Mouse (Mus musculus) forebrain, postnatal 0 days (tissue): ENCODE measurements at regions not wholly inside any gene's neighbourhood (a gene's known extent, or its start where the extent isn't known, plus 50 kb on each side); places are given as distances from the start of the nearest gene placed in this dataset.
"Not testable (repeated sequence)": the region's sequence is repeated elsewhere in the genome, so short reads cannot be mapped to it uniquely, and the experiment has no call there.

Experiments
- ATAC-seq: fragments of 200-750 bp; cut with Nextera tagmentation; 2 replicates; pipeline ENCODE4 v1.8.0; 2017; ENCODE audit warnings: mild to moderate bottlenecking, moderate library complexity
- DNase-seq: peaks from one replicate; pipeline ENCODE4 v3.0.0-alpha.2; 2015
- H3K27ac ChIP-seq: fragments of 300-500 bp; sonication (generic); 2 replicates; pipeline ENCODE4 v1.5.1; 2014; ENCODE audit warnings: low read depth, mild to moderate bottlenecking, antibody characterized with exemption, low read length, moderate library complexity, mixed read lengths
- H3K27me3 ChIP-seq: fragments of 300-500 bp; sonication (generic); 2 replicates; pipeline ENCODE4 v1.6.1; 2014; ENCODE audit warnings: mild to moderate bottlenecking, low read length, mixed read lengths; ENCODE audit not compliant: insufficient read depth
- H3K36me3 ChIP-seq: fragments of 300-500 bp; sonication (generic); 2 replicates; pipeline ENCODE4 v1.6.1; 2014; ENCODE audit warnings: mild to moderate bottlenecking, moderate library complexity; ENCODE audit not compliant: insufficient read depth
- H3K4me1 ChIP-seq: fragments of 300-500 bp; sonication (generic); 2 replicates; pipeline ENCODE4 v1.6.1; 2014; ENCODE audit warnings: antibody characterized with exemption; ENCODE audit not compliant: insufficient read depth
- H3K4me2 ChIP-seq: fragments of 300-500 bp; sonication (generic); 2 replicates; pipeline ENCODE4 v1.6.1; 2014; ENCODE audit warnings: low read depth, mild to moderate bottlenecking, moderate library complexity
- H3K4me3 ChIP-seq: fragments of 300-500 bp; sonication (generic); 2 replicates; pipeline ENCODE4 v1.5.1; 2014; ENCODE audit warnings: low read depth, low read length, mixed read lengths
- H3K9ac ChIP-seq: fragments of 300-500 bp; sonication (generic); 2 replicates; pipeline ENCODE4 v1.6.1; 2014; ENCODE audit warnings: mild to moderate bottlenecking
- H3K9me3 ChIP-seq: fragments of 300-500 bp; sonication (generic); 2 replicates; pipeline ENCODE4 v1.6.1; 2016; ENCODE audit warnings: low read length
- CTCF ChIP-seq: sonication (generic); IDR thresholded peaks from 2 replicates; pipeline ENCODE4 v1.5.1; 2016; ENCODE audit warnings: antibody characterized with exemption, control low read depth, low read depth
- WGBS: fragments of 180-500 bp; shearing (Covaris S2); extraction: QIAGEN DNeasy Blood & Tissue Kit; methylation state at CpG from one replicate; pipeline ENCODE4 v1.1.7; 2014; 5-methylcytosine and 5-hydroxymethylcytosine counted together

GRCm38 (mm10) chr5:59947831-59948568 is 1860.6 kb upstream of the G6pd2 start:
- TF ChIP-seq CTCF = no peak
- H3K27me3 ChIP-seq = no peaks in the 10 kb centered on the region
- H3K4me2 ChIP-seq = no peak overlapping the region
- H3K4me1 ChIP-seq = no peaks in the 10 kb centered on the region
- H3K36me3 ChIP-seq = no peaks in the 10 kb centered on the region
- H3K4me3 ChIP-seq = no peak overlapping the region
- H3K27ac ChIP-seq = no peak overlapping the region
- no peaks in the 10 kb centered on the region for H3K9me3 ChIP-seq
- ATAC-seq (no peak), DNase-seq (no peak)
- 97% methylated on average over 4 of the region's 4 CpGs for WGBS
- H3K9ac ChIP-seq = no peak overlapping the region

DNA sequence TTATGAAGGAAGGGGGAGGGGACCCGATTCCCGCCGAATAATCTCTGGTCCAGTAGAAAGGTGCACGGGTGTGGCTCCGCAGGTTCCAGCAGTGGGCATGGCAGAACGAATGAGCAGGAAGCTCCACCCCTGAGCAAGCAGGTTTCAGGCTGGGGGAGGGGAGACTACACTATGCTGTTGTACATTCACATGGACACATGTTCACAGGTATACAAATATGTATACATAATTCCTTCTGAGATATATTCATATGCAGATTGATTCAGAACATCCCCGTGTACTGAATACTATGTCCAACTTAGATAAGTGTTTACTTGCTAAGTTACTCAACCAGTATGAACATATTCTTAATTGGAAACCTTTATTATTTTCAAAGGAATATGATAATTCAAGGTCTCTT is 1852.4 kb upstream of the G6pd2 start:
- H3K36me3 ChIP-seq, DNase-seq, H3K4me1 ChIP-seq, H3K9me3 ChIP-seq, H3K27ac ChIP-seq, H3K27me3 ChIP-seq, ATAC-seq, H3K4me2 ChIP-seq, H3K4me3 ChIP-seq, H3K9ac ChIP-seq: not testable (repeated sequence)
- 91% methylated on average over 3 of the region's 7 CpGs for WGBS

DNA sequence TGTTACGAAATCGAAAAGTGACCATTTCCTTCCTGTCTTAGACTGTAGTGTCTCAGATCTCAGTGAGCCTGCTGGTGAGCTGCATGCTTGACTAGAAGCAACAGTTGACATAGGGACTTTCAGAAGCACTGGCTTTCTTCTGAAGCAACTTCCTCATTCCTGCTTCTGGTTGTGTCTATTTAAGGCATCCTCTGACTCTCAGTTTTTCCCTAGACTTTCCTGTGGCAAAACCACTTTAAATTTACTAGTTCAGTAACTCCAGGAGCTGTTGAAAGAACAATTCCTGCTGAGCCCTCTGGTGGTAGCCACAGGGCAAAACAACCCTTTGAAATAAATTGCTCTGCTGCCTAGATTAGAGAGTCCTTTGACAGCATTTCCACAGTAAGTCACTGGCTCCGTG is 1811.9 kb upstream of the G6pd2 start:
- no peak overlapping the region for H3K27ac ChIP-seq
- TF ChIP-seq CTCF = peak; percentile 69
- 72% methylated on average over 3 of the region's 3 CpGs for WGBS
- no peak overlapping the region for H3K4me3 ChIP-seq
- no peaks in the 10 kb centered on the region for H3K4me1 ChIP-seq
- no peak for ATAC-seq
- no peak overlapping the region for H3K9ac ChIP-seq
- H3K36me3 ChIP-seq = no peaks in the 10 kb centered on the region
- no peaks in the 10 kb centered on the region for H3K27me3 ChIP-seq
- H3K9me3 ChIP-seq = no peaks in the 10 kb centered on the region
- peak; percentile 50 for DNase-seq
- H3K4me2 ChIP-seq = no peak overlapping the region

- not testable (repeated sequence) for H3K4me1 ChIP-seq, H3K9ac ChIP-seq, DNase-seq, H3K4me2 ChIP-seq, H3K27ac ChIP-seq, H3K4me3 ChIP-seq, H3K9me3 ChIP-seq, H3K27me3 ChIP-seq, H3K36me3 ChIP-seq
- 91% methylated on average over 6 of the region's 7 CpGs for WGBS
- peak; percentile 100 for ATAC-seq
Measured at GRCm38 (mm10) chr5:60042603-60043175, 1765.9 kb upstream of the G6pd2 start.

DNA sequence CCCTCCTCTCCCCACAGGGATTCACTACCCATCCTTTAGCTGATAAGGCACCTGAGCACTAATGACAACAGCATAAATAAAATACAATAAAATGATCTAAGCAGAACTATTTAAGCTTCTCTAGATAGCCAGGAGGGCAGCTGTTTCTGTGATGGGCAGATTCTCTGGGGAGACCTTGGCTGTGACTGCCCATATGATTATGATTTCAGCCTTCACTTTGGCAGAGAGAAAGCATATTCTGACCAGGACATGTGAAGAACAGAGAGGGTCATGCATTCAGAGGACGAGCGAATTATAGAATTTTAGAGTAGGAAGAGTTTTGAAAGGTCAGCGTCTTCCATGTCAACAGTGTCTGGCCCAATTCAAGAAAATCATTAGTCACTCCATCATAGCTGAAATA is 1759.6 kb upstream of the G6pd2 start:
- no peaks in the 10 kb centered on the region for H3K9me3 ChIP-seq
- H3K4me3 ChIP-seq = no peak overlapping the region
- H3K27ac ChIP-seq = no peak overlapping the region
- DNase-seq (no peak), ATAC-seq (no peak)
- no peaks in the 10 kb centered on the region for H3K4me1 ChIP-seq
- TF ChIP-seq CTCF = no peak
- 83% methylated on average over 3 of the region's 3 CpGs for WGBS
- H3K27me3 ChIP-seq = no peaks in the 10 kb centered on the region
- H3K36me3 ChIP-seq = no peaks in the 10 kb centered on the region
- no peak overlapping the region for H3K4me2 ChIP-seq
- no peak overlapping the region for H3K9ac ChIP-seq

DNA sequence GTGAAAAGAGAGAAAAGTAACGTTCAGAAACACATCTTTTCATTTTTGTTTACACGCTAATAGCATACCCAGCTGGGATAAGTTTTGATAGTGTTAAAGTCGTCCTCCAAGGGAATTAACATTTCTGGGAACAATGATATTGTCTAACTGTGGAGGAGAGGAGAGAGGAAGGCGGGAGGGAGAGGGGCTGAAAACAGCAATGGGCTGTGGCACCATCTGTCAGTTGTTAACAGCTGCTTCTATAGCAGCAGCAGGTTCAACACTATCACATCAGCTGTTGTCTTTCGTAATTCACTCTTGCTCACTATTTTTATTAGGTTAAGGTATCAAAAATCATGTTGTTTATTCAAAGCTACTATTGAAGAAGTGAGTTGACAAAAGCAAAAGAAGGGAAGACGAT is 1747.4 kb upstream of the G6pd2 start:
- H3K4me1 ChIP-seq = no peaks in the 10 kb centered on the region
- no peak overlapping the region for H3K4me3 ChIP-seq
- DNase-seq (no peak), ATAC-seq (no peak)
- H3K27ac ChIP-seq = no peak overlapping the region
- H3K4me2 ChIP-seq = no peak overlapping the region
- H3K9me3 ChIP-seq = no peaks in the 10 kb centered on the region
- WGBS = 53% methylated on average over 6 of the region's 6 CpGs
- no peak for TF ChIP-seq CTCF
- no peak overlapping the region for H3K9ac ChIP-seq
- H3K36me3 ChIP-seq = no peaks in the 10 kb centered on the region
- no peaks in the 10 kb centered on the region for H3K27me3 ChIP-seq
